Mouse (Mus musculus) spleen, adult 12 weeks (tissue): ENCODE measurements around the gene Ccdc149.

ENCODE experiments used
- DNase-seq: peaks from one replicate; pipeline ENCODE4 v3.0.0; 2022; ENCODE audit warnings: low spot score

Gene Ccdc149

GRCm38 (mm10) chr5:52470991-52471801 lies at the start of gene Ccdc149:
TSS of gene Ccdc149 (minus strand) at chr5:52471521.
- DNase-seq = no peak

DNA sequence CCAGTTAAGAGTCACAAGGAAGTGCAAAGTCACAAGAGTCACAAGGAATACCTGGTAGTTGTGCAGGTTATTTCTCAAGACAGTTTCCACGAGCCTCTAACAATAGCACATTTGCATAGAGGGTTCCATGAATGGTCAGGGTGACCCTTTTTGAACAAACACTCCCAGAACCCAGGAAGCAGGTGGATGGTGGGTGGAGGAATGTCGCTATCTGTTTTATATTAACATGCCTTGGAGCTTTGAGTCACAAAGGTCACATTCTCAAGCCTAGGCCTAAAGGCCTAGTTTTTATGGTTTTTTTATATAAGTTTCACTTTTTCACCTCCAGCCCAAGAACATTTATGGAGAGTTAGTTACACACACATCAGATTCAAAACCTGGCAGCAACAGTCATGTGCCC lies 48.6 kb upstream of the Ccdc149 start:
- DNase-seq = no peak

DNA sequence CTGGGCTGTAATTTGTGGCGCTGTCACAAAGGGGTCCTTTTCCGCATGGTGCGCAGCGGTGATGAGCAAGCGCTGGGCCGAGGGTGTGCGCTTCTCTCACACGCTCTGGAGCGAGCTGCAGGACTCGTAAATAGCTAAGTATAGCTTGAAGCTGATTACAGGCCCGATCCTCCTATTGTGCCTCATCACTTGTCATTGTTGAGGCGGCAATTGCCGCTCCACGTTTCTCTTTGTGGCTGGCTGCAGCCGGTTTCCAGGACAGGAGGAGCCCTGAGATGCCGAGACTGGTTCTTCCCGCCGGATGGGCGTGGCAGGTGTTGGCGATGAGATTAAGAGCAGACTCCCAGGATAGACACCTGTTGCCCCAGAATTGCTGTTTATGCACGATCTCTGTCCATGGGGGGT lies 44.8 kb upstream of the Ccdc149 start:
- no peak for DNase-seq

DNA sequence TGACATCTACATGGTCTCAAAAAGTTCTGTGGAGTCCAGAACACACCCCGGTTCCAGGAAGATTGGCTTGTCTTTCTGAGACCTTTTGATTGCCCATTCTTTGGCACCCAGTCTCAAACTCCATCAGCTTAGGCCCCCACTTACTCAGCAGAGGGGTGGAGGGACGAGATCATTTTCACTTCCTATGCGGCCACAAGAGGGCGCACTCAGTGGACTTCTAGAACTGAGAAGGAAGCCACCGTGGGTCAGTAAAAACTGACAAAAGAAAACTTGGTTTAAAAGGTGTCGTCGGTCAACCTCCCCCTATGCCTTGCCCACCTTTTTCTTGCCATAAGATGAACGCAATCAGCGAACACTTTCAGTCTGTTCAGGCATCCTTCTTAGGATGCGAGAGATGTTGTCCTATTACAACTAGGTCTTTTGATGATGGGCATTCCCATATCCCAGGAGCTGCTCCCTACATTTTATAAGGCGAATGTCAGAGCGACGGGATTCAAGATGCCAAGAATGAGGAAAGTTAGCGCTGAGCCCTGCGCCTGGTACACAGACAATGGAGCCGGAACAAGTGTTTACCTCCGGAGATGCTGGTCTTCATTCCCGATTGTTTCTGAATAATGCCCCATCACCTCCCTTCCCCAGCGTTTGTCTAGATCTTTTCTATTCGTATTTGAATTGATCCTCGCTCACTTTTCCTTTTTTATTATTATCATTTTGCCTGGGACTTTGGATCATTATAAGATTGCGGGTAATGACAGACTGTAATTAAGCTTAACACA lies 44.1 kb upstream of the Ccdc149 start:
- no peak for DNase-seq

- DNase-seq = no peak
Measured at GRCm38 (mm10) chr5:52511089-52511488, 39.8 kb upstream of the Ccdc149 start.

DNA sequence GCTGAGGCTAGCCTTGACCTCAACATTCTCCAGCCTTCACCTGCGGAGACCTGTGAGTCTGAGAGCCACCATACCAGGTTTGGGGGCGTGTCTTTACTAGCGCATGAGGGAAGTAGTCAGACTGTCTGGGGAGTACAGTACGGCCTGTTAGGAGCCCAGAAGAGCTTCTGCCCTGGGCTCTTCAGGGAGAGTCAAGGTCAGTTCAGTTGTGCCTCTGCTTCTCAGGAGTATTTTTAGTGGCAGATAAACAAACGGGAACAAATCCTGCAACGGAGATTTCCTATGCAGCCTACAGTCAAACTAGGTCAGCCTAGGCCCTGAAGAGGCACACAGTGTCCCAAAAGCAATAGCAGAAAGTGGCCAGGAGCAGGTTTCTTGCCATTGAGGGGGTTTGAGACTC lies 38.1 kb upstream of the Ccdc149 start:
- DNase-seq = no peak

DNA sequence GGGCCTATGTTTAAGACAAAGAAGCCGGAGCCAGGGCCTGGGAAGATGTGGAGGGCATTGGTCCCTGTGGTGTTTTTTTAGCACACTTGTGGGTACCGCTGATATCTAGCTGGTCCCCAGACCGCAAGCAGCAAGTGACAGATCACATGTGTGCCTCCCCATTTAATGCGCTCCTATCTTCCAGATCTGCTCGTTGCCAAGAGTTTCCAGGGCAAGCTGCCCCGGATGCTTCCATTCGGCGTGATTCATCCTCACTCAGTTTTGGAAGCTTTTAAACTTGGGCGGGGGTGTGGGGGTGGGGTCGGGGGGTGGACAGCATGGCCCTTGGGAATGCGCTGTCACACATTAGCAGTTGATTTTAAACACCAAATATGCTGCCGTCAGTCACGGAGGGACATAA lies 33.3 kb upstream of the Ccdc149 start:
- DNase-seq = no peak

DNA sequence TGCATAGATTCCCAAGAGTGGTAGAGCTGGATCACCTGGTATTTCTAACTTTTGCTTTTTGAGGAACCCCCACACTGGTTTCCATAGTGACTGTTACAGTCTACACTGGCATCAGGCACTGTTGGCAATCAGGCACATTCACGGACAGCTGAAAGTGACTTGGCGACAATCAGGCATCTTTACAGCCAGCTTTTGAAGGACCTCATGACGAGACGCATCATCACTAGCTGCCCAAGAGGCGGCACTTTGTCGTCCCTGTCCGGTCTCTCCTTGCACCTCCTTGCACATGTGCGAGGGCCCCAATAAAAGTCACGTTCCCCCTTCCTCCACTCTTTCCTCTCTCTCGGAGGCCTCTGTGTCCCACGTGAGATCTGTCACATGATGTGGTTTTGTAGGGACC lies 32.8 kb upstream of the Ccdc149 start:
- DNase-seq = no peak

DNA sequence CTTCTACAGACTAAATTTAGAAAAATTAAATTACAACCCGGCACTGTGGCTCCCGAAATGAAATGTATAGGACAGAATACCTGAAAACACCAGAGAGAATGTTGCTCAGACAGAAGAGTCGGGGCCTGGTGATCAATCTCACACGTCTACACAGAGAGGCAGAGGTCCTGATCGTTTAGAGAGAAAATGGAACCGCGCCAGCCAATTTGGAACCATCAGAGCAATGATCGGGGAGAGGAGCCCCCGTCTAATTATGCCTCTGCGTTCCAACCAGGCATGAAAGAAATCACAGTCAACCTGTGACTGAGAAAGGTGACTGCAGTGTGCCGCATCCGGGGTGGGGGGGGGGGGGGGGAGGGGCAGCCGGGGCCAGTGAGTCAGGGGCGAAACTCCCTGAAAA lies 24.4 kb upstream of the Ccdc149 start:
- no peak for DNase-seq

- no peak for DNase-seq
Measured at GRCm38 (mm10) chr5:52491496-52491895, 20.2 kb upstream of the Ccdc149 start.

DNA sequence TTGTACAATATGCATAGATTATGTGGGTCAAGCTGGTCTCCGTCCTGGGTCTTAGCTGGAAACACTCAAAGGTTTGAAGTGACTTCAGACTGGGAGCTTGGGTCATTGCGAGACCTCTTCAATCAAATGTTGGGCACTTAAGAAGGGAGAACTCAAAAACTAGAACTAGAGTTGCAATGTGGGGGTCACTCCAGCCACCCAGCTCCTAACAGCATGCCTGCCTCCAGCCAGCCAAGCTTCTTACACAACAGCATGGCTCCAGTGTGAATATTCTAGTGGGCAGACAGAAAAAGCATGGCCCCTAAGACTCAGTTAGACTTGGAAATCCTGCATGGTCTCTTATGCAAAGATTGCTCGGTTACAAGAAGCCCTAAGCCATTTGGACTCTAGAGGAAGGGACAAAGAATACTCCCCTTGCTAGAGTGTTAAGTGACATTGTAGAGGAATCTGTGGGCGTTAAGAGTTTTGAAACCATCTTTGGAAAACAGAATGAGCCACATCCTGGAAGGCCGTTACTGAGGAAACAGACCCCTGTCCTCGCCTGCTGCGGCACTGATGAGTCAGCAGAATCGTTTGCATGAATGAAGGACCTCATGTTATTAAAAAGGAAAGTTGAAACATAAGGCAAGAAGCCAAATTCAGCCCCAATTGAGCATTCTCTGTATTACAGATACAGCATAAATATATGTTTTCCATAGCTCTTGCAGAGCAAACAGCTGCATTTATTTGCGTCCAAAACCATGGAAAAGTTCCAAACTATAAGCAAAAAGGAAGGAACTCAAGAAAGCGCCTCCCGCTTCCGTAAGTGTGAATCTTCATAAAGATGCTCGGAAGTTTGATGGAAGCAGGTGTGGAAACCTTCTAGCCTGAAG lies 16.5 kb upstream of the Ccdc149 start:
- DNase-seq = no peak

DNA sequence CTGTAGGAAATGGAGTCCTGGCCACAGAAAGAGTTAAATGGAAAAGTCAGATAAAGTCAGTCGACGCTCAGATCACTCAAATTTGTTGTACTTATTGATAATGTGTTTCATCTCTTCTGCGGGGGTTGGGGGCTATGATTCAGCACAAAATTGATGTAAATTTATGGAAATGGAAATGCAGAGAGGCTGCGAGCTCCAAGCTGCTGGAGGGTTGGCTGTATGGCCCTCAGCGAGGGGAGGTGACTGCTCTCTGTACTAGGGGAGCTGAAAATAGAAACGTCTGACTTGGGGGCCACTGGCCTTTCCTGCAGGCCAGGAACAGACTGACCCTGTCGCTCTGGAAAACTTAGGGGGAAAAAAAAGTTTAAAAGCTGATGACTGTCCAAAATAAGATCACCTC lies 5.5 kb upstream of the Ccdc149 start:
- no peak for DNase-seq

DNA sequence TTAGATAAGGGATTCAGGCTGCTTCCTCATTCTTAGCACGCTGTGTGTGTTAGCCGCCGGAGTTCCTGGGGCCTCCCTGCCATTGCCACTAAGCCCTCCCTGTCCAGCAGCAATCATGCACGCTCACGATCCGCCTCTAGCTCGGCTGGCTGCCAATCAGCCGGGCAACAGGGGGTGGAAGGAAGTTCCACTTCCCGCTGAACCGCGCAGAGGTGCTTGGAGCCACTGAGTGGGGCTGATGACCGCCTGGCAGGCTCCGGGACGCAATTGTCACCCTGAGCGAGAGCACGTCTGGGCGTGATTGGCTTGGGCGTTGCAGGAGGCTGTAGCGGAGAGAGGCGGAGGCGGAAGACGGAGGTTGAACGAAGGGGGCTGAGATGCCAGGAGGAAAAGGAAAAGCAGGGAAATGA lies 5.0 kb upstream of the Ccdc149 start:
- peak; percentile 1 for DNase-seq

DNA sequence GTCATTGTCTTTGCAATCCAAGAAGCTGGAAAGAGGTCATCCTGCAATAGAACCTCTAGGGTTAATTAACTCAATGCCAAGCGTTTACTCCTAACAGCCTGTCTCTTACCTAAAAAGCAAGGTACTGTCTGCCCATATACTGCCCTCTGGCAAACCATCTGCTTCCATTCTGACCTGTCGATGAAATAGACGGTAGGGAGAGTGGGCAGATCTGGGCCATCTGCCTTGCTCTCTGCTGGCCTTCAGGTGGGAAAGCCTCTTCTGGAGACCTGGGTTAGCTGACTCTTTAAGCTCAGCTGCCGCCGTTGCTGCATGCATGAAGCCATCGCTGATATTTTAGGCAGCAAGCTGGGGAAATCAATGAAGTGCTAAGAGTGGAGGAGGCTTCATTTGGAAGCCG lies 2.7 kb upstream of the Ccdc149 start:
- no peak for DNase-seq

DNA sequence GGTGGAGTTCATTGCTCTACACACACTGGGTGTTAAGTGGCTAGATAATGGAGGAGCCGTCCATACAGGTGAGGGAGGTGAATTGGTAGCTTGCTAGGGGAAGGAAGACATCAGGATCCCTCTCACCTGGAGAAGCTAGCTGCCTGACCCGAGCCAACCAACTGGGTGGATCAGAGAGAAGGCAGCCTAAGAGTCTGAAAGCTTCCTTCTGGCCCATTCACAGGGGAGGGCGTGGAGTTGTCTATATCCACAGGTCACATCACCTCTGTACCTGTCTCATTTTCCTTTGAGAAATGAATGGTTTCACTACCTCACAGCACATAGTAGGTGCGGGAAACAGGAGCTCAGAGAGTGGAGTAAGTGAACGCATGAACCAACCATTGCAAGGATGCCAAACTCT lies 770 bp downstream of the Ccdc149 start:
- no peak for DNase-seq

GRCm38 (mm10) chr5:52467841-52468240 lies 3.5 kb downstream of the Ccdc149 start:
- DNase-seq = no peak

GRCm38 (mm10) chr5:52462447-52462846 lies 8.9 kb downstream of the Ccdc149 start:
- no peak for DNase-seq

DNA sequence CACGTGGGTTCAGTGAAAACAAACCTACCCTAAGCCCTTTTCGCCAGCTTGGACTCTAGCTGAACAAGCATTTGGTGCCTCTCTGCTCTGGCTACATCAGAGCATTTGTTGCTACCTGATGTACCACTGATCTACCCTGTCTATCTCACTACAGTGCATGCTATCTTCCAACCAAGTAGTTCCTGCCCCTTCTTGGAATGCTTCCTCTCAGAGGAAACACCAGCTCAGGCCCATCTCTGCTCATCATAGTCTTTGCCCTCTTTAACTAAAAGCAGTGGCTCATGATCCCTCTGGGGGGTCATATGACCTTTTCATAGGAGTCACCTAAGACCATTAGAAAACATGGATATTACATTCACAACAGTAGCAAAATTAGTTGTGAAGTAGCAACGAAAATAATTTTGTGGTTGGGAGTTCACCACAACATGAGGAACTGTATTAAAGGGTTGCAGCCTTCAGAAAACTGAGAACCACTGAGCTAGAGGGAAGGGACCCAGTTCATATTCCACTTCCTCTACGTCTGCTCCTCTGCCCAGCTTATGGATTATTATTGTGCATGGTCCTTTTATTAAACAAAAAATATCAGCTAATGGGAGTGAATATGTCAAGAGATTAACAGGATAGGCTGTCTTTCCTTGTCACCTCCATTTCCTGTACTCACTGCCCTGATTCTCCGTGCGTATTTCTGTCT lies 9.7 kb downstream of the Ccdc149 start:
- no peak for DNase-seq

GRCm38 (mm10) chr5:52459308-52459707 lies 12.0 kb downstream of the Ccdc149 start:
- no peak for DNase-seq

DNA sequence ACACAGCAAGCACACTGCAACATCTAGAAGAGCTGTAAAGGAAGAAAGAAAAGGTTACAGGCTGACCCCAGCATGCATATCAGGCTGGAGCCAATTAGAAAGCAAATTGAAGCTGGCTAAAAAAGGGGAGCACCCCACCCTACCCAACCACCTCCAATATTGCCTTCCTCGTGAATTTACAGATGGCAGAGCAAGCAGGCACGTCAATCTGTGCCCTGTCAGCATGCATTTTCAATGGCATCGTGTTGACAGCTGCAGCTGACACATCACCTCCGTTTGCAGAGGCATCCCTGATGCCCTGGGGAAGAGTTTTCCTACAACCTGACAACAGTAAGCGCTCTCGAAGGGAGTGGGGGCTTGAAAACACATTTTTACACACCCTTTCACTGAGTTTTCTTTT lies 14.2 kb downstream of the Ccdc149 start:
- no peak for DNase-seq

GRCm38 (mm10) chr5:52450821-52451220 lies 20.5 kb downstream of the Ccdc149 start:
- DNase-seq = no peak

GRCm38 (mm10) chr5:52449187-52449586 lies 22.1 kb downstream of the Ccdc149 start:
- DNase-seq = no peak
